Mouse (Mus musculus): Measurements from ENCODE around the gene Unc5cl. TPM values are rescaled to one million over a fixed set of nuclear protein-coding genes. Genes with fewer than 3 reads are reported as not detected.

The Unc5cl gene
- polyA plus RNA-seq (2017; shearing (Covaris generic)): 10 to 100 TPM; 23.7 to 26.3 TPM

DNA sequence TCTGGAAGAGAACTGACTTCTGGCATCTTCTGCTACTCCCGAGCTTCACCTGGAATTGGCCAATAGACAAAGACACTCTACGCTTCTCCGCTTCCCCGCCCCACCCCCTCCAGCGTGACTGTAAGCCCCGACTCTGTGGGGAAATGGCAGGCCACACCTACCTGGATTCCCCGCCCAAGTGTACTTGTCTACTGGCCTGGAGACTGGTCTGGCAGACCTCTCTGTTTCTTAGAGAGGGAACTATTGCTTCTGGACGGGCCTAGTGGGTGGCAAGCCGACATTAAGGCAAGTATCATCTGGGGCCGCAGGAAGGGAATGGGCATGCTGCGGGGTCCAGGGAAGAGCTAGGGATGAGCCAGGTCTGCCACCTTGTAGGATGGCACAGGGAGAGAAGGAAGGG lies at the start of gene Unc5cl:
Unc5cl (plus strand) TSS at position 214 of the 400 bp plus-strand sequence.
- ATAC-seq: no peak

DNA sequence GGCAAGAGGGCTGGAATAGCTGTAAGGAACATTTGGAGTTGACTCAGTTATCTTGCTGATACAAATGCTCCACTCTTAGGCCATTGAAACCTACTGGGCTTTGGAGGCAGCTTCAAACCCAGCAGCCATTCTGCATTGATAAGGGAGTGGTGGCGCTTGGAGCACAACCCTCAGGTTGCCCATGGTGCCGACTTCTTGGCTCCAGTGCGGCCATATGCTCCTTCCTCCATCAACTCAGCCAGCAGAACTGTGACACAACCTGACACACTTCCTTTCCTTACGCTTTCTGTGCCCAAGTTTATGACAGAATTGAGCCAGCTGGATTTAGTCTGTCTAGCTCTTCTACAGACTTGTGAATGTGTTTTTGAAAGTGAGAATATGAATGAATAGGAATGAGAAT lies 47.5 kb upstream of the Unc5cl start:
- ATAC-seq: no peak

DNA sequence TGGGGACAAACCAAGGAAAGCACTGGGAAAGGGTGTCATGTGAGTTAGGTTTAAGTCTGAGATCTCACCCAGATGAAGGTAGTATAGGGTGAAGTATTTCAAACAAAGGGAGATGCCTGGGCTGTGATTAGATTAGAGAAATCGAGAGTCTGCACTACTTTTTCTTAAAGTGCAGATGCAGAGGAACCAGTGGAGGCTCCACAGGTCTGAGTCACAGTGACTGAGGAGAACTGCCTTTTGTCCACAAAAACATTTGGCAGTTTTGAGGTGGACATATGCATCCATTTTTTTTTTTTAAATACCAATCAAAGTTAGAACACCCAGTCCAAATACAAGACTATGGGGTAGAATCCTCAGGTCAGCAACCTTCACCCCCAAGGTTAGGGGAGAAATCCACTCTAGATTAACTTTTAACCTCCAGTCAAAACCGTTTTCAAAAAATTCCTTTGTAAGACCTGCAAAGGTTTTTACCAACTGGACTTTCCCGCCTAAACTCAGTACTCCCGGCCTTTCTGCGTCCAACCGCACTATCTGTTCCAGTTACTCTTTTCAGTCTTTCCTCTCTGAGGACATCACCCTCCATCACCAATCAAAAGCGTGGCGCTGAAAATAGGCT lies 46.7 kb upstream of the Unc5cl start:
- no peak for ATAC-seq

DNA sequence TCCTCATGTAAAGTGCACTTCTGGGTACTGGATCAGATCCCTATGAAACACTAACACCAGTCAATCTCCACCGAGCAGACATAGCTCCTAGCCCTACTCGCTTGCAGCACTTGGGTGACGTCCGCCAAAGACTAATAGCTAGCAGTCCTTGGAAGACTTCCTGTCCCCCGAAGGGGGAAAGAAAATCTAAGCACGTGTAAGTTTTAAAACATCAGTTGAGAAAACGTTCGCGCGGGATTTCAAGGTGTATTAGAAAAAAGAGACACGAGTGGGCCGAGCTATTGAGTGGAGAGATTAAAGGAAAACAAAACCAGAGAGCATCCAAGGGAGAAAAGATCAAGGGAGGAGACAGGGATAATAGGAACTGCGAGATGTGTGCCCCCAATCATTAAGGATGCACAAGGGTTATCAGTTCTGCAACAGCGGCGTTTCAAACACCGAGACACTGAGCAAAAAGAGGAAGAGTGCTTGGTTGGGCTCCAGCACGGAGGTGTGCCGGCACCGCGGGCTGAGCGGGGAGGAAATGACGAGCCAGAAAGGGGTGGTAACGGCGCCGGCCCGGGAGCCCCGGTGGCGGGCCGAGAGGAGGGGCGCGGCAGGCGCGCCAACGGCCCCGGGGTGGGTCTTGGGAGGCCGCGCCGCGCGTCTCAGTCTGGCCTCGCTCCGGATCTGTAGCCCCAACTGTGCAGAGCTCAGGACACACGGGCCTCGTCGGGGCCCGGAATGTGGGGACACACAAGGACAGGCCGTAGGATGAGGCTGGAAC lies 46.0 kb upstream of the Unc5cl start:
- peak; percentile 46 for ATAC-seq

DNA sequence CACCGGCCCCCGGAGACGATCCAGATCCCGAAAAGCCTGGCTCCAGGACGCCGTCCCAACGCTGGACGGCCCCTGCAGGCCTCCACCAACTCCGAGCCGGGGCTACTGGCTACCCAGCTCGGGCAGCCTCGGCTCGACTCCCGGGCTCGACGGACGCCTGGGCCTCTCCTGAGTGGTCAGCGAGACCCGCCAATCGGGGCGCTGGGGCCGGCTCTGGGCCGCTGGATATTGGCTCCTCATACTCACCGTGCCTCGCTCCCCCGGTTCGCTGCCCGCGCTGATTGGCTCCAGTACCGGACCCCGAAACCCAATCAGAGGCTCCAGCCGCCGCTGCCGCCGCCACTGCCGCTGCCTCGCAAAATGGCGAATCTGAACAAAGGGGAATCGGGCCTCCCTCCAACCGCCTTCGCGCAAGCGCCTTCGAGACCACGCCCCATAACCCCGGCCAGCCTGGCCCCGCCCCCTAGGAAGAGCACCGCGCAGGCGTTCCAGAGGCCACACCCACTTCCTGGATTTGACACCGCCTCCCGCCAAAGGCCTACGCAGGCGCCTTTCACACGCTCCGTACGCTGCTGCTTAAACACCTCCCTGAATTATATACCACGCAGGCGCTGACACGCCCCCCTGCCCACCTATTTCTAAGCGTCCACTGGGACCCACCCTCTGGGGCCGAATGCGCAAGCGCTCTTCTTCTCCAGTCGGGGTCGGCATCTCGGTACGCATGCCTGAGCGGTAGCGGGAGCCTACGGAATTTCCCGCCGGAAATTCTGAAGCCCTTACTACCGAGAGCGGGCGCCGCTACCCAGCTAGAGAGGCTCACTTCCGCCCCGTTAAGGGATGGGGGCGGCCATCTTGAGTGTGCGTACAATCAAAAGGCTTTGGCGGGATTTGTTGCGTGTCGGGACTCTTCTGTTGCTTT lies 45.1 kb upstream of the Unc5cl start, which contains the start of the genes Nfya and Oard1:
Nfya (minus strand) TSS at position 527 of the 919 bp plus-strand sequence.
Oard1 (plus strand) TSS at position 635 of the 919 bp plus-strand sequence.
- ATAC-seq: peak; percentile 77

DNA sequence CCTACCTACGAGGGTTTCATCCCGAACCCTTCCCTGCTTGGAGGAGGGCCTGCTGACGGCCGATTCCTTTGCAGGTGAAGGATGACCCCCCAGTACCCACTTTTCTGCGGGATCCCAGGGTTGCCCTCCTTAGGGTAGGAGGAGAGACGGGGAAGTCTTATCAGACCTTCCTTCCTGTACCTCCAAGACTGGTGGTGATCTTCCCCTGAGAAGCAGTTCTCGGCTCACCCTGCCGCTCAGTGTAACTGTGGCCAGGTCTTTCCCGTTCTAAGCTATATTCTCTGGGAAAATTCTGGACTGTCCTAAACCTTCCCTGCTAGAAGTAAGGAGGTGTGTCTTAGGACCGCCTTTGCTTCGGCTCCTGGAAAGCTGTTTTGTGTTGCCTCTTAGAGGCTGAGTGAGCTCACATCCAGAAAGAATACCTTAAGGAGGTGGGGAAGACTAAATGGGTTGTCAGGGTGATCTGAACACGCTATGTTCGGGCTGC lies 44.4 kb upstream of the Unc5cl start:
- peak; percentile 8 for ATAC-seq

DNA sequence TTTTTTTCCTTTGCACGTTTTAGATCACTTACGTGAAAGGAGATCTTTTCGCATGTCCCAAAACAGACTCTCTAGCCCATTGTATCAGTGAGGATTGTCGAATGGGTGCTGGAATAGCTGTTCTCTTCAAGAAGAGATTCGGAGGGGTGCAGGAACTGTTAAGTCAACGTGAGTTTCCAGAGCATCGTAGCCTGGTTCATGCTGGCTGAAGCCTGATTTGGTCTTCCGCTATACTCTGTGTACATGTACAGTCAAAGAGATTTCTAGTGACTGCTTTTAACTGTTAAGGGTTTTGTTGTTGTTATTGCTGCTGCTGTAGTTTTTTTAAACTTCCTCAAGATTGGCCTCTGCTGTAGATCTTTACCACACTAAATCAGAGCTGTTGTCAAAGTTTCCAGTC lies 43.5 kb upstream of the Unc5cl start:
- no peak for ATAC-seq

DNA sequence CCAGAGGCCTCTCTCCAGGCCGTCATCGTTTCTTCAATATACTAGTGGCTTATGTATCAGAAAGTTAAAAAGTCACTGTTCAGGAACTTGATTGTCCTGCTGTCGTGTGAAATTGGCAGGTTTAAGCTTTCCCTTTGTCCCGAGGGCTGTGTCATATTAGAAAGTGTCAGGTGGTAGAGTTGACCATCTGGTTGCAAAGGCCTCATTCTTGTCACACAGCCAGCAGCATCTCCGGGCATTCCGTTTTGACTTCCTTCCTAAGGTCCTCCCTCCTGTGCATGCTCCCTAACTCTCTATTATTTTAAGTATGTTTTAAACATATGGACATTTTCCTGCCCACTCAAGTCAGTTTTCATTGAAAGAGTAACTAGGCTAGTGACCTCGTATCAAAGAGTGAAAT lies 38.7 kb upstream of the Unc5cl start:
- no peak for ATAC-seq

DNA sequence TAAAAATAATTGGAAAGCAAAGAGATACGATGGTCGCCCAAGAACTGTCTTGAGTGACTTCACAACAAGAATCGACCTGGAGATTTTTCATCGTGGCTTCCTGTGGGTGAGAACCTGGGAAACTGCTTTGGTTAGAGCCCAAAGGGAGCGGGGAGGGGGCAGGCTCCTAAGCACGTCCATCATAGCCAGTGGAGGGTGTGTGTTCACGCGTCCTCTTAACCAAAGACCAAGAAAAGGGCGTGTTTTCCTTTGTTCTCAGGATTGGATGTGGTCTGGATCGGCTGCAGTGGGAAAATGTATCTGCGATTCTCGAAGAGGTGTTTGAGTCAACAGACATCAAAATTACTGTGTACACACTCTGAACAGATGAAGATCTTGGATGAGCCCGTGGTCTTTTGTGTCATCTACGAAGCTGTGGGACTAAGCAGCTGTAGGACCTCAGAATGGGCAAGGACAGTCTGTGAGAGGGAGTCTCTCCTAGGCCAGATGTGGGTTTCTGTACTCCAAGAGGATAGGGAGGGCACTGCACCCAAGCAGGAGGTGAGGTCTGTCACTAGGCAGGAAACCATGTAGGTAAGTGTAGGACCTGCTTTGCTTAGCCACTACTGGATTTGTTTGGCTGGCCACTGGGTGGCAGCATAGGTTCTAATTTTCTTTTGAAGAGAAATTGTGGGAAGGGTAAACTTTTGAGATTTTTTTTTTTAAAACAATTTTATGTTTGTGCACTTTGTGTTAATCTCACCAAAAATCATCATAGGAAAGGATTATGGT lies 38.1 kb upstream of the Unc5cl start:
- peak; percentile 95 for ATAC-seq

DNA sequence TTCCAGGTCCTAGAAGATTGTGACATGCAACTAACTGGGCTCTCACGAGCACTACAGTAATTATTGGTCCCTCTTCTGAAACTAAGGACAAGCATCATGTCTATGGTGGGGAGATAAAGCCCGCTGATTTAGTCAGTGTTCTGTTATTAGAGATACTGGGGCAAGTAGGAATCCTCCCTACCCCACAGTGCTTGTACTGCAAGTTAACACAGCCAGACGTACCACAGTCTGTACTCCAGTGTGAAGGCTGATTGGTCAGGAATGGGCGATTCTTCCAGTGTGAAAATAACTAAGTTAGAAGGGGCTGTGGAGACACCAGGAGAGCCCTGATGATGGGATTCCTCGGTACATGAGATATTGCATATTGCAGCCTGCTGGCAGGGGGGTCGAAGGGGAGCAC lies 37.2 kb upstream of the Unc5cl start:
- ATAC-seq: no peak

DNA sequence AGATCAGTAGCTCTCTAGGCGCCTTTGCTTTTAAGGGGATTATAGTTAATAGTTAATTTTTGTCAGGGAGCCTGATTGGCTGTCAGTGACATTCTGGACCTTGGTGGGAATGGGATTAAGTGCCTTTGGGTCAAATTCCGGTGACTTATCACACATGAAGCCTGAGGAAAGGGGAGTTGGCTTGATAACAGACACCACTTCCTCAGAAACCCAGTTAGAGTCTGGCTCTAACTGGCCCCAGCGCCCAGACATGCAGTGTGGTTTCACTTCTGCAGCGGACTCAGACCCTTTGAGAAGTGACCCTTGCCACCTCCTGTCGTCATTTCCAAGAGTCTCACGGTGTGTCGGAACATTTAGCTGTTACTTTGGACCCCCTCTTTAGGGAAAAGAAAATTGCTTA lies 36.5 kb upstream of the Unc5cl start:
- no peak for ATAC-seq

DNA sequence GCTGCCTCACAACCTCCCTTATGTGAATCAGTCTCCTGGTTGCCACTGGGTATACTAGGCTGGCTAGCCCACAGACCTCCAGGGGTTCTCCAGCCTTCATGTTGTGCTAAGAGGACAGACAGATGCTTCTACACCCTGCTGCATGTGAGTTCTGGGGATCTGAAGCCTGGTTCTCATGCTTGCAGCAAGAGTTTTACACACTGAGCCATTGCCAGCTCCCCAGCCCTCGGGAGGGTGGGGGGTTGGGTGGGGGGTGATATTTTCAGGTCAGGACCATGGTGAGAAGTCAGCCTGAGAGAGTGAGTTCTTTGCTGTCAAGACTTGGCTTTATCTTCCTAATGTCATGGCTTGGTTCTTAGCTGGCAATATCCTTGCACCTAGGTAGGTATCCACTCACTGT lies 35.9 kb upstream of the Unc5cl start:
- ATAC-seq: no peak

DNA sequence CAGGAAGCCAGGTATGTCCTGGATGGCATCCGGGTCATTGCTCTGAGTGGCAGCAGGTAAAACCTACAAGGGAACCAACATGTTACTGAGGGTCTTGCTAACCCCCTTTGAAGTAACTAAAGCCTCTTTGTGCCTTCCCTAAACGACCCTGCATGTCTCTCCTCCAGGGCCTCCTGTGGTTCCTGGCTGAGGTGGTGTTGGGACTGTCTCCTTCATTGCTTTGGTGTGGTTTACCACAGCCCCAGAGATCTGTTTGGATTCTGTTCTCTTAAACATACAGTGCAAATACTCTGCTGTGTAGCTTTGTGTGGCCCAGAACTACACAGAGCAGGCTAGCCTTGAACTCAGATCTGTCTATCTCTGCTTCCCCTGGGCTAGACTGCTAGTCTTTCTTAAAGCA lies 35.1 kb upstream of the Unc5cl start:
- ATAC-seq: no peak

DNA sequence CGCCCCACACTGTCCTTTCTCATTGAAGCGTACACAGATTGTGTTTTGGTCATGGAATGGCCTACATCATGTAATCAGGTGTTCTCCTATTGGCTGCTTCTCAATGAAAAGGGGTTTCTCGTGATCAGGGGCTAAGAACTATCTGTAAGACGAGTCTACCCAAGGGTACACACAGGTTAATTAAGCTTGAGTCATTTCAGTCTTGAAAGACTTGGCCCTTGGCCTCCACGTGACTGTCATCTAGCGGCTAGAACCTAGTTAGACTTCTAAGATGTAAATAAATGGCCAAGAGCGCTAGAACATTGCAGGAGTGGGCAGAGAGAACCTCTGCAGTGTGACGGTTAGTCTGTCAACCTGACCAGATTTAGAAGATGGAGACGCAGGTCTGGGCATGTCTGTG lies 30.5 kb upstream of the Unc5cl start:
- no peak for ATAC-seq

DNA sequence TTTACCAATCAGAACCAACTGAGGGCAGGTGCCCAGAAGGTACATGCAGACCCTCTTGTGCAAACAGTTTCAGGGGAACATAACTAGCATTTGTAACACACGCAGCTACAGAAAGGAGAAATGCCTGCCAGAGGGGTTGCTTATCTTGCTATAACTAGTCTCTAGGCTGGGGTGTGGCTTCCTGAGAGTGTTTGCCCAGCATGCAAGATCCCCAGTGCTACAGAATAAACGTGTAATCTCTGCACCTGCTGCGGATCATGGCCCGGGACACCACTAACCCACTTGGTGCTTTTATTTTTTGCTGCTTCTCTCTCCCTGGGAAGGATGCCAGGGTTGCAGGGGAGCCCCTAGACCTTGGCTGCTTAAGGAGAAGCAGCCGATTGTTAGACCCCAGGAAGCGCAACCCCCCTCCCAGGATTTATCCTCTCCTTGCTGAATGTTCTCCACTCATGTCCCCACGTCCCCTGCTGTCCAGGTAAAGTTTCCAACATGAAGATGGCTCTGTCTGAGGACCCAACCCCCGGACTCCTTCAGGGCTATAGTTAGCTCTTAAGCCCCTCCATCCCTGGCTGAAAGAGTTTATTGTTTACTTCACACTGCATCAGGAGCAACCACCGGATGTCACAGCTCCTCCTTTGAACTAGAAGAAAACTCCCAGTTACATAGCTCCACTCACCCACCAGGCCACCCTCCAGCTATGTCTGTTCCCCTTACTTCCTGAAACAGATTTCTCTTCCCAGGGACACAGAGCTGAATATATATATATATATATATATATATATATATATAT lies 28.7 kb upstream of the Unc5cl start:
- peak; percentile 35 for ATAC-seq

DNA sequence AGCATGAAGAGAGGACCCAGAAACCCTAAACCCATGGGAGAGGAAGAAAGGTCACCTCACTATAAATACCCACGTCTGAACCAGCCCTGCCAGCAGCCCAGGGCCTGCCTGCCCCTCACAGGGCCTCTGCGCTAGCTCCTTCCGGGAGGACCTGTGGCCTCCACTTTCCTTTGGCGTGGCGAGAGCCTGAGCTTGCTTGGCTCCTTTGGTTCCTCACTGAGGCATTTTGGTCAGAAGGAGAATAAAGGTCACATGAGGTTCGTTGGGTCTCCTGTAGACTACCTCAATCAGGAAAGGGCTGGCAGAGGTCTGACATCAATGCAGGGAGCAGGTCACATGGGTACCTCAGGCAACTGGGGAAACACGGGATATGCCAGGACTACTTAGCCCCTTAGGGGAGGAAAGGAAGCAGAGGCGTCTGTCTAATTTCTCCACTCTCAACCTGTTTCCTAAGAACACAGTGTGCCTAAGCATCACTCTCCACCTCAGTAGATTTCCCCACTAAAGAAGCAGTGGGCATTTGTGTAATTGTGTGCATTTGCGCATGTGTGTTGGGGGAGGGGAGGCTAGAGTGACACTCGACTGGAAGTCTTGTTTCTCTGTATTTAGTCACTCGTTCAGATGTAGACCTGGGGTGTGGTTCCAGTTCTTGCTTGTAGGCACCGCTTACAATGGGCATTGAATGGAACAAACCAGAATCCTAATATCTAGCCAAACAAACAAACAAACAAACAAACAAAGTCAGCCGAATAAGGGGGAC lies 27.5 kb upstream of the Unc5cl start:
- ATAC-seq: peak; percentile 40

DNA sequence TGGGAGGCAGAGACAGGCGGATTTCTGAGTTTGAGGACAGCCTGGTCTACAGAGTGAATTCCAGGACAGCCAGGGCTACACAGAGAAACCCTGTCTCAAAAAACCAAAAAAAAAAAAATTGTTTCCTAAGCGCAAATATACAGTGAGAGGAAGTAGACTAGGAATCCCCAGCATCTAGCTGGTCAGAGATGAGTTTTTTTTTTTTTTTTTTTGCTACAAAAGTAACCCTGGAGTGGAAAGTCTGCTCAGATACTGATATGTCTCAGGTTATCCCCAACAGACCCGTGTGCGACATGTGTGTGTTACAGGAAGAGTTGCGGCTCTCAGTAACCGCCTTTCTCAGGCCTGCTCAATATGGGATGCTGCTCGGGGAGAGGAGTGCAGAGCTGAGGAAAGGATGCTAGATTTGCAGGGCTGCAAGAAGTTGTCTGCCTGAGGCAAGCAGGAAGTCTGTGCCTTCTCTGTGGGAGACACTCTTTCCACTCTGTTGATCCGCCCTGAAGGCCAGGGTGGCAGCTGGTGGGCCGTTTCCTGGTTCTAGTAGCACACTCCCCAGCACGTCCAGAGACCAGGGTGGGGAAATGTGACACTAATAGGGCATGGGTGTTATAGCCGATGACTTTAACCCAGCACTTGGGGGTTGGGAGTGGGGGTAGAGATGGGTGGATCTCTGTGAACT lies 26.7 kb upstream of the Unc5cl start:
- ATAC-seq: peak; percentile 60

DNA sequence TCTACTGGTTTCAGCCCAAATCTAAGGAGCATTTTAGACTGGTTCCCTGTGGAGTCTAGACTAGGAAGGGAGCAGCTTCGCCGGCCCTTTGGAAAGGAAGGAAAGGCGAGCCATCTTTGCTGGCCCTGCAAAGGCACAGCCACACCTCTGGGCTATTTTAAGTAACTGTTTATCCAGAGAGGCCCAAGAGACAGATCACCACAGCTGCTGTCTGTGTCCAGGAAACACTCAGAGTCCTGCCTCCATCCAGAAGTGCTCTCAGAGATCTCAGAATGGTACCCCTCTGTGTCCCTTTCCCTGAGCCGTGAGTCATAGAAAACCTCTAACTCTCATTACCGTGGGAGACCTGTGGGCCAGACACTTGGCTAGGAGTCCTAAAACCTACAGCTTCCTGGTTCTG lies 24.3 kb upstream of the Unc5cl start:
- no peak for ATAC-seq

DNA sequence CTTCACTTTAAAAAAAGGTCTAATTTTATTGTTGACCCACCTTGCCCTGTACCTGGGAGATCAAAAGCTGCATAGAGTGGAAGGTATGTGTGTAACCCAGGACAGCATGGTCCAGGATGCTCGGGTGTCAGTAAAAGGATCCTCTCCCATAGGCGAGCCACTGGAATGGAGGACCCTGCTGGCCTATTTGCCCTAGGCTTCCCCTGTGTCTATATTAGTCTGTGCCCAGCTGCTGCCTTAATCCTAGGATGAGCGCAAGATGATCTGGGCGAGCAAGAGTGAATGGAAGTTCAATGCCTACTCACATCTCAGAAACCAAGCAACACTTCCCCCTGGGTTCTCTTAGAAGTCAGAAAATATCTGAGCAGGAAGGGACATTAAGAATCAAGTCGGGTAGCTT lies 23.6 kb upstream of the Unc5cl start:
- no peak for ATAC-seq
